Mouse (Mus musculus) spleen, adult 2 months (tissue): Measurements from ENCODE around the gene Nptxr. TPM values are rescaled to one million over a fixed set of nuclear protein-coding genes. Genes with fewer than 3 reads are reported as not detected.

Experiments used
- DNase-seq, 2 experiments: peaks; one replicate each; pipeline versions ENCODE4 v3.0.0 to v3.0.0-alpha.2; 2012 to 2021; ENCODE audit warnings: low spot score in 2 of 2, low read depth in 1 of 2
- H3K27ac ChIP-seq: fragments of 200-500 bp; 2 replicates; pipeline ENCODE4 v1.5.1; 2012; ENCODE audit warnings: low read length, inconsistent platforms; ENCODE audit not compliant: insufficient read depth
- H3K27me3 ChIP-seq: fragments of 200-500 bp; 2 replicates; pipeline ENCODE4 v1.6.1; 2012; ENCODE audit warnings: mild to moderate bottlenecking, moderate library complexity, low read length, inconsistent platforms; ENCODE audit not compliant: control insufficient read depth, insufficient read depth
- H3K36me3 ChIP-seq: fragments of 200-500 bp; 2 replicates; pipeline ENCODE4 v1.6.1; 2012; ENCODE audit warnings: mild to moderate bottlenecking, low read length, inconsistent platforms; ENCODE audit not compliant: control insufficient read depth, insufficient read depth
- H3K4me1 ChIP-seq: fragments of 200-500 bp; 2 replicates; pipeline ENCODE4 v1.6.1; 2011; ENCODE audit warnings: inconsistent platforms; ENCODE audit not compliant: control insufficient read depth, insufficient read depth, insufficient read length
- H3K4me3 ChIP-seq: fragments of 200-500 bp; 2 replicates; pipeline ENCODE4 v1.5.1; 2011; ENCODE audit warnings: mild to moderate bottlenecking, inconsistent platforms; ENCODE audit not compliant: insufficient read depth, insufficient read length; ENCODE audit errors: extremely low read depth
- CTCF ChIP-seq: fragments of 200-500 bp; IDR thresholded peaks from 2 replicates; pipeline ENCODE4 v1.5.1; 2011; ENCODE audit warnings: mild to moderate bottlenecking, inconsistent platforms; ENCODE audit not compliant: insufficient read depth, insufficient read length, insufficient replicate concordance; ENCODE audit errors: extremely low read depth
- POLR2A ChIP-seq: fragments of 200-500 bp; IDR thresholded peaks from 2 replicates; pipeline ENCODE4 v1.6.1; 2011; ENCODE audit warnings: low read depth, low read length, inconsistent platforms
- WGBS: fragments of 180-500 bp; shearing (Covaris S2); methylation state at CpG from one replicate; pipeline ENCODE4 v1.1.7; 2018; 5-methylcytosine and 5-hydroxymethylcytosine counted together
- polyA plus RNA-seq: library from polyadenylated mRNA; depleted of rRNA; stranded (reverse); fragments of >200 nt; gene quantifications from 2 replicates; pipeline ENCODE4 v1.2.3, GENCODE M21; 2012

Nptxr gene
- polyA plus RNA-seq, 1 experiment = 1.3 TPM

DNA sequence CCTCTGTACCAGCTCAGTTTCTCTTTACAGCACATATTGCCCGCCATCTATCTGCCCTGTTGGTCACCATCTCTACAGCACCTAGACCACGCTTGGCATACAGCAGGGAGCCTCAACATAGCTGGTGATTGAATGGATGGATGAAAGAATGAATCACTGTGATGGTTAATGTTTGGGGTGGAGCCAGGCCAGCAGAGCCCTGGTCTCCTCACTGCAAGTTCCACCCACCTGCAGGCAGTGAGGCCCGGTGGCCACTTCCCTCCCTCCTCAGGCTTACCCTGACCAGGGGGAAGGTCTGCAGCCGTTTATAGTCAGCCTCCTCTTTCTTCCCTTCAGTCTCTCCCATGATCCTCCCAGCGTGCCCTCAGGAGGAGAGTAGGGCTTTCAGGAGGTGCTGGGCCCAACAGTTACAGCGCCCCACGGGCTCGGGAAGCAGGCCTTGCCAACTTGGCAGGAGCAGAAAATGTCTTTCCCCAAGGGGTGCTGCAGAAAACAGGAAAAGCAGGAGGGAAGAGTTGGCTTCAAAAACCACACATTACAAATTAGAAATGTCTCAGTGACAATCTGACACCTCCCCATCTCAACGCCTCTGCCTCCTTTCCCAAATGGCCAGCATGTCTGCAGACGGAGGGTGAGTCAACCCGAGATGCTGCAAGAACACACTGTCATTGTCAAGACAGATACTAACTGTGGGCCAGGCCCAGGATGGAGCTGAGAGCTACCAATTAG is 39.9 kb downstream of the Nptxr start:
- no peak for TF ChIP-seq POLR2A
- DNase-seq = no peak
- Histone ChIP-seq H3K4me3 (no peak overlapping the region), H3K4me1 (peaks cover 5% of the 10 kb centered on the region; the same call in 1 of the 2 replicates), H3K27me3 (no peaks in the 10 kb centered on the region), H3K36me3 (no peaks in the 10 kb centered on the region), H3K27ac (no peak overlapping the region)
- 82% methylated on average over 11 of the region's 11 CpGs for WGBS

- peaks cover 5% of the 10 kb centered on the region; the same call in 1 of the 2 replicates for H3K4me1 ChIP-seq
- no peak overlapping the region for H3K4me3 ChIP-seq
- no peak overlapping the region for H3K27ac ChIP-seq
- WGBS = 86% methylated on average over 7 of the region's 7 CpGs
- no peak for TF ChIP-seq POLR2A
- no peak for TF ChIP-seq CTCF
- no peaks in the 10 kb centered on the region for H3K36me3 ChIP-seq
- DNase-seq = no peak
- H3K27me3 ChIP-seq = no peaks in the 10 kb centered on the region
Observed at GRCm38 (mm10) chr15:79763601-79764246, 40.8 kb downstream of the Nptxr start.

GRCm38 (mm10) chr15:79763001-79763400 is 41.6 kb downstream of the Nptxr start:
- H3K36me3 ChIP-seq = no peaks in the 10 kb centered on the region
- DNase-seq = no peak
- H3K4me3 ChIP-seq = no peak overlapping the region
- WGBS = 87% methylated on average over 9 of the region's 9 CpGs
- no peaks in the 10 kb centered on the region for H3K27me3 ChIP-seq
- TF ChIP-seq POLR2A = no peak
- H3K27ac ChIP-seq = no peak overlapping the region
- no peaks in the 10 kb centered on the region for H3K4me1 ChIP-seq

GRCm38 (mm10) chr15:79760956-79761355 is 43.6 kb downstream of the Nptxr start:
- H3K4me1 ChIP-seq = peaks cover 3% of the 10 kb centered on the region; the same call in 1 of the 2 replicates
- TF ChIP-seq POLR2A (no peak), CTCF (no peak)
- H3K27me3 ChIP-seq = no peaks in the 10 kb centered on the region
- H3K4me3 ChIP-seq = no peak overlapping the region
- 88% methylated on average over 6 of the region's 6 CpGs for WGBS
- DNase-seq = no peak
- H3K36me3 ChIP-seq = no peaks in the 10 kb centered on the region
- H3K27ac ChIP-seq = no peak overlapping the region

DNA sequence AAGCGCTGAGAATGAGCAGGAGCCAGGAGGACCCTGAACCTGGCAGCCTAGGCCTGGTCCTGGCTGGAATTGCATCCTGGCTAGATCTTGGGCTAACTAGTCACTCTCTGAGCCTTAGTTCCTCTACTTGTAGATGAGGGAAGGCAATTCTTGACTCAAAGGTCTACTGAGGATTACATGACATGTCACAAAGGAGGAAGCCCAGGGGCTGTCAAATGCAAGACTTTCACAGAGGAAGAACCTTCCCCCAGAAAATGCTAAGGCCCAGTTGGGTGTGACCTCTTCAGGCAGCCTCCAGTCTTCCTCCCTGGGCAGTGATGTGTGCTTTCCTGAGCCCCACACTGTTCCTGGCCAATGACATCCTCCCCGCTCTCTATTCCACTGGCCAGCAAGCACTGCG is 47.4 kb downstream of the Nptxr start:
- H3K4me3 ChIP-seq = no peak overlapping the region
- WGBS = 74% methylated on average over 3 of the region's 3 CpGs
- H3K36me3 ChIP-seq = no peaks in the 10 kb centered on the region
- H3K27ac ChIP-seq = no peak overlapping the region
- no peaks in the 10 kb centered on the region for H3K27me3 ChIP-seq
- TF ChIP-seq POLR2A (no peak), CTCF (no peak)
- no peak for DNase-seq
- peaks cover 4% of the 10 kb centered on the region; the same call in 1 of the 2 replicates for H3K4me1 ChIP-seq

GRCm38 (mm10) chr15:79755977-79756625 is 48.5 kb downstream of the Nptxr start:
- Histone ChIP-seq H3K27me3 (no peaks in the 10 kb centered on the region), H3K4me3 (no peak overlapping the region), H3K36me3 (no peaks in the 10 kb centered on the region), H3K27ac (no peak overlapping the region), H3K4me1 (peaks cover 7% of the 10 kb centered on the region; the same call in 1 of the 2 replicates)
- no peak for TF ChIP-seq POLR2A
- TF ChIP-seq CTCF = no peak
- WGBS = 65% methylated on average over 8 of the region's 8 CpGs
- no peak for DNase-seq
